Mouse (Mus musculus) bone marrow macrophage, adult 2 months (primary cell): ENCODE measurements at regions not wholly inside any gene's neighbourhood (a gene's known extent, or its start where the extent isn't known, plus 50 kb on each side); places are given as distances from the start of the nearest gene placed in this dataset.

ENCODE experiments used
- CTCF ChIP-seq: IDR thresholded peaks from 2 replicates; pipeline ENCODE4 v1.5.1; 2012; ENCODE audit warnings: low read depth, mild to moderate bottlenecking, low read length, moderate library complexity
- POLR2A ChIP-seq: IDR thresholded peaks from 2 replicates; pipeline ENCODE4 v1.6.1; 2012; ENCODE audit warnings: mild to moderate bottlenecking, low read depth, low read length, borderline replicate concordance

DNA sequence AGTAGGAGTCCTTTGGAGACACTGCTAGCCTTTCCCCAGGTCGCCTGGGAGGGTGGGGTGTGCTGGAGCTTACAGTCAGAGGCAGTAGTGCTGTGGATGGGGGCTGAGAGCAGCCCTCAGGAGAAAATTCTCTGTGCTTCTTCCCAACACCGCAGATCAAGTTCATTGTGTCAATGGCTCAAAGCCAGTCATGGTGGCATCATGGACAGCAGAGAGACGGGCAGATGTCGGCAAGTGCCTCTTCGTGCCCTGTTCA, 262.9 kb upstream of the Dynlrb2 start:
- TF ChIP-seq POLR2A (no peak), CTCF (no peak)
